Mouse (Mus musculus): Measurements from ENCODE around the gene Kdm6b. TPM values are rescaled to one million over a fixed set of nuclear protein-coding genes. Genes with fewer than 3 reads are reported as not detected.
A peak's percentile ranks its signal among the peaks of the same experiment; 100 is the strongest.
"Not testable (repeated sequence)": the region's sequence is repeated elsewhere in the genome, so short reads cannot be mapped to it uniquely, and the experiment has no call there.

The Kdm6b gene
- total RNA-seq, 1 experiment from 2014 or later: 6.6 TPM

DNA sequence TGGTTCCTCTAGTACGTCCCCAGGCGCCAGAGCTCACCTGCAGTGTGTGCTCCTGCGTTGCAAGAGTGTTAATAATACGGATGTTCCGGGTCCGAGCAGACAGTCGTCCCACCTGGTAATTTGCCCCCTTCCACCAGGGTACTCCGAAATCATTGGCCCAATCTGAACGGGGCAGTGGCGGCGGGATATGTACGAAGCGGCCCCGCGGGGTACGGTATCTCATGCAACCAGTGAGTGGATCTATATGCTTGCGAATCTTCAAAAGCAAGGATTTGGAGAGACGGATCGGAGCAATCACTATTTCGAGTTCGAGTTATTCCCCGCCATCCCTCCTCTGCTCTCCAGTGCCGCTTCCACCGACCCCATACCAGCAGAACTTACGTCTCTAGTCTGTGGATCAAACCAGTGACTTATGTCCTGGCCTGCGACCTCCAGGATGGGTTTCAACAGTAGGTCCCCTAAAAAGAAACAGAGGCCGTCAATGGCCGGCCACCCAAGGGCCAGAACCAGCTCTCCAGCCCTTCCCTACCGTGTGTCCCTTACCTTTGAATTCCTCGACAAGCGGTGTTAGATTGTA, 18.8 kb downstream of the Kdm6b start:
- ATAC-seq (replicated peaks; ENCODE audit: low read depth, poor library complexity, severe bottlenecking): not testable (repeated sequence)

- ATAC-seq (replicated peaks; ENCODE audit: low read depth, poor library complexity, severe bottlenecking): peak; percentile 58; the same call in 1 of the 2 replicates
These were observed 23.0 kb downstream of the Kdm6b start for GRCm38 (mm10) chr11:69390400-69391034.

GRCm38 (mm10) chr11:69389531-69390399, 23.7 kb downstream of the Kdm6b start:
- no peak for ATAC-seq (replicated peaks; ENCODE audit: low read depth, poor library complexity, severe bottlenecking)

DNA sequence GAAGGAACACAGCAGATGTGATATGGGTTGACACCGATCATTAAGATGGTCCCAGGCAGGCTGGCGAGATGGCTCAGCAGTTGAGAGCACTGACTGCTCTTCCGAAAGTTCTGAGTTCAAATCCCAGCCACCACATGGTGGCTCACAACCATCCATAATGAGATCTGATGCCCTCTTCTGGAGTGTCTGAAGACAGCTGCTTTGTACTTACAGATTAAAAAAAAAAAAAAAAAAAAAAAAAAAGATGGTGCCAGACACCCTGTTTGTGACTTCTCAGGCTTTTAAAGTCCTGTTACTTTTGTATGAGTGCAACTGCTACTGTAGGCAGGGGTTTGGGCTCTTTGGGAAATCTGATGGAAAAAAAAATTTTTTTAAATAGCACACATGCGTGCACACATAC, 24.8 kb downstream of the Kdm6b start:
- no peak for ATAC-seq (replicated peaks; ENCODE audit: low read depth, poor library complexity, severe bottlenecking)

GRCm38 (mm10) chr11:69386758-69387157, 26.7 kb downstream of the Kdm6b start:
- ATAC-seq (replicated peaks; ENCODE audit: low read depth, poor library complexity, severe bottlenecking): no peak

DNA sequence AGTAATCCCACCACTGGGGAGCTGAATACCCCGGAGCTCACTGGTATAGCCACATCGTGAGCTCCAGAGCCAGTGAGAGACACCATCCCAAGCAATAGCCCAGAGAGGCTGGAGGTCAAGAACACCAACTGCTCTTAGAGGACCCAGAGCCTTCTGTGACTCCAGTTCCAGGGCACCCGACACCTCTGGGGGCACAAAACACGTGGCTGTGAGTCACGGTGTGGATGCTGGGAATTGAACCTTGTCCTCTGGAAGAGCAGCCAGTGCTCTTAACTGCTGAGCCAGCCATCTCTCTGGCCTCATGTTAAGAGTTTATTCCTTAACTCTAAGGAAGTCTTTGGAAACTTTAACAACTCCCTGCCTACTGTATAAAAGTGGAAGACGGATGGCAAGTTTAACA, 28.5 kb downstream of the Kdm6b start:
- ATAC-seq (replicated peaks; ENCODE audit: low read depth, poor library complexity, severe bottlenecking): no peak

GRCm38 (mm10) chr11:69382478-69383105, 30.9 kb downstream of the Kdm6b start:
- no peak for ATAC-seq (replicated peaks; ENCODE audit: low read depth, poor library complexity, severe bottlenecking)

GRCm38 (mm10) chr11:69381356-69381755, 32.1 kb downstream of the Kdm6b start:
- no peak for ATAC-seq (replicated peaks; ENCODE audit: low read depth, poor library complexity, severe bottlenecking)

DNA sequence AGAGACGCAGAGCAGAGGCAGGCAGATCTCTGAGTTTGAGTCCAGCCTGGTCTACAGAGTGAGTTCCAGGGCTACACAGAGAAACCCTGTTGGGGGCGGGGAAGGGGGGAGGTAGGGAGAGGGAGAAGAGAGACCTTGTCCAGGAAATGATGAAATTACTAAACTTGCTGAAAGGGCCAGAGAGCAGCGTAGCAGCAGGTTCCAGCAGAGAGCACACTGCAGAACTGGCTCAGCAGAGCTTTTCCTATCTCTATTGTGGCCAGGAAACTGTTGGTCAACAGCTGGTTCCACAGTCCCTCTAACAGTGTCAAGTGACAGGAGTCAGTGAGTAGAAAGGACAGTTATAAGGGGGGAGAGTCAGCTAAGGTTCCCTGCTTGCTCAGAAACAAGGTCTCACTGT, 33.9 kb downstream of the Kdm6b start:
- peak; percentile 74; the same call in 1 of the 2 replicates for ATAC-seq (replicated peaks; ENCODE audit: low read depth, poor library complexity, severe bottlenecking)

DNA sequence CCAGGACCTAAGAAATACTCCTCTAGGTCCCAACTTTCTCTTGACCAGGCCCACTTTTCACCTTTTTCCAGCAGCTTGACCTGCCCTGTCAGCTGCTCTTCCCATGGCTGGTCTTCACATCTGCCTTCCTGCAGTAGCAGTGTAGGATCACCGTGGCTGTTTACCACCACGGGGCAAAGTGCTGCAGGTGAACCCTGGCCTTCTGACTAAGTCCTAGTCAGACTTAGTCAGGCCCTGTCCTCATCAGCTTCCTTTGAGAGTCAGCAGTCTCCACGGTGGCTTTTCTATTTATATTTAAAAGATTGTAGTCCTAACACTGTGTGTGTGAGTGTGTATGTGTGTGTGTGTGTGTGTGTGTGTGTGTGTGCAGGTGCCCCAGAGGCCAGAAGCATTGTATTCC, 35.7 kb downstream of the Kdm6b start:
- ATAC-seq (replicated peaks; ENCODE audit: low read depth, poor library complexity, severe bottlenecking): no peak

DNA sequence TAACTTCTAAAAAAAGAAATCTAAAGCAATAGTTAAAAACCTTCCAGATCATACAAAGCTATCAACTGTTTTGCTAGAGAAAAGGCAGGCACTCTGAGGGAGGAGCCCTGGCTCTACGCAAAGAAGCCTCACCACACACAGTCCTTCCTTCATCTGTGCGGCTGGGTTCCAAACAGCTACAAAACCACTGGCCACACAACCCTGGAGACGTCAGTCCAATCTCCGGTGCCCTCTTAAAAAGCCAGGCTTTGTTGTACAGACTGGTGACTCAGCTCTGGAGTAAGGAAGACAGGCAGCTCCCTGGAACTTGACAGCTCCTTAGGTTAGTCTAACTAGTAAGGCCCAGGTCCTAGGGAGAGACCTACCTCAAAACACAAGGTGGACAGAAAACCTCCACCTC, 37.8 kb downstream of the Kdm6b start:
- ATAC-seq (replicated peaks; ENCODE audit: low read depth, poor library complexity, severe bottlenecking): peak; percentile 33; the same call in 1 of the 2 replicates

- no peak for ATAC-seq (replicated peaks; ENCODE audit: low read depth, poor library complexity, severe bottlenecking)
These were observed 40.1 kb downstream of the Kdm6b start for GRCm38 (mm10) chr11:69373223-69373965.

DNA sequence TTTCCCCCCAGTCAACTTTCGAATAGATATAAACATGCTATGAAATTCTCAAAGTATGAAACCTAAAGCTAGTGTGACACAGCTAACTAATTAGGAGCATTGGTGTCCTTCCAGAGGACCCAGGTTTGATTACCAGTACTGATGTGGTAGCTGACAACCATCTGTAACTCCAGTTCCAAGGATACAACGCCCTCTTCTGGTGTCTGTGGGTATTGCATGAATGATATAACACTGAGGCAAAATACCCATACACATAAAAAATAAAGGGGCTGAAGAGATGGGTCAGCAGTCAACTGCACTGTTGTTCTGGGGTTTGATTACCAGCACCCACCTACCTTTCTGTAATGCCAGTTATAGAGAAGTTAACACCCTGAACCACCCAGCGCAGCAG, 40.7 kb downstream of the Kdm6b start:
- ATAC-seq (replicated peaks; ENCODE audit: low read depth, poor library complexity, severe bottlenecking): no peak

- ATAC-seq (replicated peaks; ENCODE audit: low read depth, poor library complexity, severe bottlenecking): peak; percentile 48; the same call in 1 of the 2 replicates
These were observed 41.3 kb downstream of the Kdm6b start for GRCm38 (mm10) chr11:69372056-69372779.

GRCm38 (mm10) chr11:69371601-69372000, 41.9 kb downstream of the Kdm6b start:
- ATAC-seq (replicated peaks; ENCODE audit: low read depth, poor library complexity, severe bottlenecking): no peak

DNA sequence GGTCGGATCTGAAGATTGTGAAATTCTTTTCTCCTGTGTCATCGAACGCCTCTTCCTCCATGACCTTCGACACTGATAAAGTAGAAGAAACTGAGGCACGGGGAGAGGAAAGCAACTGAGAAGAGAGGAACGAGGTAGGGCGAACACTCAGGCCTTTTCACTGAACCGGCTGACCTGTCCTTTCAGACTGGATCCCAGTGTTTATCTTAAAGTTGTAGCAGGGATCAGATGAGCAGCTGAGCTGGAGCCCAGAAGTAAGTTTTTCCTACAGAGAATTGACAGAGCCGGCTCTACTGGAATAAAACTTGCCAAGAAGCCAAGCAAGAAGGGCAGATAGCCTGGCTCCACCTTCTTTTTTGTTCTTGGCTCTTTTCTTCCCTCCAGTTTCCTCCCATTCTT, 42.7 kb downstream of the Kdm6b start:
- ATAC-seq (replicated peaks; ENCODE audit: low read depth, poor library complexity, severe bottlenecking): no peak

DNA sequence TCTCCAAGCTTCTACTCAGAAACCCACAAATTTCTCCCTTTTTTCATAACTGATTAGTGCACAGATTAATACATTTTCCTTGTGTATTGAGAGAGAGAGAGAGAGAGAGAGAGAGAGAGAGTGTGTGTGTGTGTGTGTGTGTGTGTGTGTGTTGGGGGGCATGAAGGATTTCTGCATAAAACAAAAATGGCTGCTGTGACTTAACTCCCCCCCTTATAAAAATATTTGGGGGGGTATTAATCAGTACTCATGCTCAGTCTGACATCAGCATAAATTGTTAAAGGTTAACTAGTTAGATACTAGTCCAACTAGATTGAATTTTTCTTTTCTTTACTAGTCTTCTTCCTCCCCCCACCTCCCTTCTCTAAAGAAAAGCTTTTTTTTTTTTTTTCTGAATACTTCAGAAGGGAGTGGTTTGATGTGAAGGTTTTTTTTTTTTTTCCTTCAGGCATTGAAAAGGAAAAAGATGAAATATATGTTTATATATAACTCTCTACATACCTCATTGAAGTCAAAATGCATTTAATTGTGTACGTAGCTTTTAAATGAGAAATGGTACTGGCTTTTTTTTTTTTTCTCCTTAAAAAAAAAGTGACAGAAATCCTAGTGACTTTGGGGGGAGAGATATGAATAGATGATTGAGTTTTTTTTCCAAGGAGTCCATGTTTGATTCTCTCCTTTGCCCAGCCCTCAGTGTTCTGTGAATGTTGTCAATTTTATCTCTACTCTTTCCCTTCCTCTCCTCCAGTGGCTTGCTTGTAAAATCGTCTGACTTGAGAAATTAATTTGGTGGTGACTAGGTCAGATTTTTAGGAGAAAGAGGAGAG, 43.3 kb downstream of the Kdm6b start:
- ATAC-seq (replicated peaks; ENCODE audit: low read depth, poor library complexity, severe bottlenecking): no peak

DNA sequence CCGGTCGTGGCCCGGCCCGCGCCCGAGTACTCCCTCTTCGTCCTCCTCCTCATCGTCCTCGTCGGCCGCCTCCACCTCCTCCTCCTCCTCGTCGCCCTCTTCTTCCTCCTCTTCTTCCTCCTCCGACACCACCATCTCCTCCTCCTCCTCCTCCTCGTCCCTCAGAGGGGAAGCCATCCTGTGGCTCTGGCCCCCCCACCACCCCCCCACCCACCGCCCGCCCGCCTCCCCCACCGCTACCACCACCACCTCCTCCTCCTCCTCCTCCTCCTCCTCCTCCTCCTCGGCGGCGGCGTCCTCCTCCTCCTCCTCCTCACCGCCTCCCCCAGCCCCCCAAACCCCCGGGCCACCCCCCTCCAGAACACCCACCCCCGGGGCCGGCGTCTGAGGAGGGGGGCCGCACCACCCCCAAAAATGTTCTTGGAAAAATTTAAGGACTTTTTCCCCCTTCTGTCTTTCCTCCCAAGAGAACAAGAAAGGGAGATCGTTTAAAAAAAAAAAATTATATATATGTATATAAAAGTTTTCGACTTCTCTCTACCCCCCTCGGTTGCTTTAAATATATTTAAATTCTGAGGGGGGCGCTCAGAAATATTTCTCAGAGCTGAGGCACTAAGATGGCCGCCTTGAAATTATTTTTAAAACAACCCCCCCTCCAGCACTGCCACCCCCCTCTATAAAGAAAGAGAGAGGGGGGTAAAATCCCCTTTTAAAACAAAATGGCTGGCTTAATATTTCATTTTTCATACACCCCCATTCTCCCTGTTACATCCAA, 44.1 kb downstream of the Kdm6b start, which contains the start of gene Chd3:
TSS of gene Chd3 (minus strand) at position 192 of the 775 bp plus-strand sequence.
- ATAC-seq (replicated peaks; ENCODE audit: low read depth, poor library complexity, severe bottlenecking): no peak
